Mouse (Mus musculus) liver, adult 2 months (tissue): Measurements from ENCODE around the gene Ncf4. TPM values are rescaled to one million over a fixed set of nuclear protein-coding genes. Genes with fewer than 3 reads are reported as not detected.

Experiments
- DNase-seq: peaks from one replicate; pipeline ENCODE4 v3.0.0-alpha.2; 2011; ENCODE audit warnings: low read depth, low spot score; ENCODE audit errors: extremely low read depth
- H3K27ac ChIP-seq: fragments of 200-500 bp; replicated peaks from 2 replicates; pipeline ENCODE4 v1.5.1; 2012; ENCODE audit warnings: low read depth, mild to moderate bottlenecking, control low read depth, inconsistent platforms, low read length; ENCODE audit not compliant: insufficient read depth
- H3K27me3 ChIP-seq: fragments of 200-500 bp; 2 replicates; pipeline ENCODE4 v1.6.1; 2012; ENCODE audit warnings: mild to moderate bottlenecking, moderate library complexity, low read length, inconsistent platforms; ENCODE audit not compliant: control insufficient read depth, insufficient read depth
- H3K36me3 ChIP-seq: fragments of 200-500 bp; 2 replicates; pipeline ENCODE4 v1.6.1; 2012; ENCODE audit warnings: low read length, inconsistent platforms; ENCODE audit not compliant: control insufficient read depth, insufficient read depth
- H3K4me1 ChIP-seq: fragments of 200-500 bp; 2 replicates; pipeline ENCODE4 v1.6.1; 2011; ENCODE audit warnings: low read length; ENCODE audit not compliant: control insufficient read depth, insufficient read depth
- H3K4me3 ChIP-seq: fragments of 200-500 bp; 2 replicates; pipeline ENCODE4 v1.5.1; 2011; ENCODE audit warnings: low read depth, mild to moderate bottlenecking, control low read depth, low read length, moderate library complexity; ENCODE audit not compliant: insufficient read depth
- H3K79me2 ChIP-seq: fragments of 200-500 bp; 2 replicates; pipeline ENCODE4 v1.6.1; 2012; ENCODE audit warnings: inconsistent platforms, mild to moderate bottlenecking, low read length, moderate library complexity; ENCODE audit not compliant: control insufficient read depth, insufficient read depth
- H3K9ac ChIP-seq: fragments of 200-500 bp; 2 replicates; pipeline ENCODE4 v1.6.1; 2012; ENCODE audit warnings: low read depth, mild to moderate bottlenecking, control low read depth, inconsistent platforms, low read length
- CTCF ChIP-seq: fragments of 200-500 bp; IDR thresholded peaks from 2 replicates; pipeline ENCODE4 v1.5.1; 2011; ENCODE audit warnings: low read depth, low read length, control low read depth
- POLR2A ChIP-seq: fragments of 200-500 bp; IDR thresholded peaks from 2 replicates; pipeline ENCODE4 v1.6.1; 2011; ENCODE audit warnings: low read length, control low read depth; ENCODE audit not compliant: insufficient read depth; ENCODE audit errors: extremely low read depth
- WGBS: fragments of 180-500 bp; shearing (Covaris S2); methylation state at CpG from one replicate; pipeline ENCODE4 v1.1.7; 2018; 5-methylcytosine and 5-hydroxymethylcytosine counted together
- polyA plus RNA-seq: library from polyadenylated mRNA; depleted of rRNA; stranded (reverse); fragments of >200 nt; gene quantifications from 2 replicates; pipeline ENCODE4 v1.2.3, GENCODE M21; 2012; rRNA removed
- total RNA-seq: library from RNA; depleted of rRNA; stranded (reverse); fragments of >200 nt; gene quantifications from 2 replicates; pipeline ENCODE4 v1.2.3, GENCODE M21; 2014; rRNA removed

The Ncf4 gene
- total and polyA plus RNA-seq, 2 experiments, result 2.1 to 2.5 TPM

DNA sequence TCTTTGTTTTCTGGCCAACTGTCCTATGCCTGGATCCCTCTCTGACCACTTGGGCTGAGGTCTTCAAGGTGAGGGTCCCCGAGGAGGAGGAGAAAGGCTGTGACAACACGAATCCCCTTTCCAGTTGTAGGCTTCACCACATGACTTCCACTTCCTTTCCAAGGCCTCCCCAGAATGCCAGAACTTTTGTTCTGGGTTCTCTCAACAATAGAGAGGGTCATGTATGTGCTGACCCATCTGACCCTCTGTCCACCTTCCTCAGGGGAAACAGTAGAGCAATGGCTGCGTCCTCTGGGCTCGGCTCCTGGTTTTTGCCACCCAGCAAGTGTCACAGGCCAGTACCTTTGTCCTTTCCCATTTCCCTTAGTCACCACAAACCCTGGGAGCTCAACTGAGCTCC is 66.4 kb downstream of the Ncf4 start:
- WGBS, result 73% methylated on average over 4 of the region's 4 CpGs
- no peaks in the 10 kb centered on the region for H3K36me3 ChIP-seq
- no peak overlapping the region for H3K9ac ChIP-seq
- H3K27me3 ChIP-seq, result no peaks in the 10 kb centered on the region
- no peak overlapping the region for H3K27ac ChIP-seq
- no peaks in the 10 kb centered on the region for H3K79me2 ChIP-seq
- TF ChIP-seq CTCF, result no peak
- no peak for TF ChIP-seq POLR2A
- no peak for DNase-seq
- H3K4me1 ChIP-seq, result no peaks in the 10 kb centered on the region
- H3K4me3 ChIP-seq, result no peak overlapping the region

Other genes starting within 250 kb of the Ncf4 start
- not detected in 2 replicates for gene Cacng2, start 124.8 kb upstream of the Ncf4 start, total RNA-seq
- not detected in 2 replicates for gene Cacng2, start 124.8 kb upstream of the Ncf4 start, polyA plus RNA-seq
- 5.9 and 6.6 TPM in 2 replicates for gene Ift27, start 70.7 kb upstream of the Ncf4 start, total RNA-seq
- 16.7 and 17.2 TPM in 2 replicates for gene Ift27, start 70.7 kb upstream of the Ncf4 start, polyA plus RNA-seq
- gene Pvalb, start 38.4 kb upstream of the Ncf4 start, total RNA-seq, result 1.5 TPM in 1 of 2 replicates, not detected in the other
- gene Pvalb, start 38.4 kb upstream of the Ncf4 start, polyA plus RNA-seq, result not detected in 2 replicates
- 0.37 and 0.54 TPM in 2 replicates for gene Csf2rb2, start 60.9 kb downstream of the Ncf4 start, total RNA-seq
- gene Csf2rb2, start 60.9 kb downstream of the Ncf4 start, polyA plus RNA-seq, result 0.47 and 1.1 TPM in 2 replicates
- gene Csf2rb, start 81.0 kb downstream of the Ncf4 start, total RNA-seq, result 1.8 and 3.2 TPM in 2 replicates
- 2.1 and 3.6 TPM in 2 replicates for gene Csf2rb, start 81.0 kb downstream of the Ncf4 start, polyA plus RNA-seq
- not detected in 2 replicates for gene Tex33, start 151.1 kb downstream of the Ncf4 start, total RNA-seq
- not detected in 2 replicates for gene Tex33, start 151.1 kb downstream of the Ncf4 start, polyA plus RNA-seq
- 303 and 343 TPM in 2 replicates for gene Tst, start 161.1 kb downstream of the Ncf4 start, total RNA-seq
- 621 and 686 TPM in 2 replicates for gene Tst, start 161.1 kb downstream of the Ncf4 start, polyA plus RNA-seq
- gene Mpst, start 161.6 kb downstream of the Ncf4 start, total RNA-seq, result 86.0 and 106 TPM in 2 replicates
- gene Mpst, start 161.6 kb downstream of the Ncf4 start, polyA plus RNA-seq, result 377 and 408 TPM in 2 replicates
- gene Kctd17, start 183.8 kb downstream of the Ncf4 start, total RNA-seq, result 1.2 and 2.6 TPM in 2 replicates
- 8.6 and 10.4 TPM in 2 replicates for gene Kctd17, start 183.8 kb downstream of the Ncf4 start, polyA plus RNA-seq
- 188 and 242 TPM in 2 replicates for gene Tmprss6, start 223.8 kb downstream of the Ncf4 start, total RNA-seq
- 514 and 542 TPM in 2 replicates for gene Tmprss6, start 223.8 kb downstream of the Ncf4 start, polyA plus RNA-seq